ENCODE assay signal across 19 mouse cellular contexts in genomic region chr5:73061506-73062155, GRCm38 (mm10). TPM values are rescaled to one million over a fixed set of nuclear protein-coding genes. Genes with fewer than 3 reads are reported as not detected.
DNase-seq lines count a peak whose midpoint lies in the region; ATAC-seq lines count a peak whose summit lies in the region.
"Had no signal": no experiment of that assay in that cellular context is flagged by ENCODE, and none has a peak within 500 bp of the region (broad histone marks: within the 10 kb centered on the region; RNA-seq: fewer than 3 reads in every experiment).

No protein-coding gene starts in this region.

- H3K36me3 ChIP-seq in hindbrain, embryonic 13.5 days = peaks cover 42% of the 10 kb centered on the region
- no peaks in the 10 kb centered on the region for H3K36me3 ChIP-seq in hindbrain, embryonic 11.5 days (ENCODE audit: control insufficient read depth, insufficient read depth, low read length)
- peaks cover 13% of the 10 kb centered on the region for H3K36me3 ChIP-seq in forebrain, embryonic 16.5 days (ENCODE audit: control insufficient read depth, insufficient read depth)
- peaks cover 25% of the 10 kb centered on the region for H3K36me3 ChIP-seq in neural tube, embryonic 14.5 days (ENCODE audit: control insufficient read depth, insufficient read depth, low read length)

- H3K9me3 ChIP-seq in hindbrain, embryonic 13.5 days = no peaks in the 10 kb centered on the region
- H3K9me3 ChIP-seq in hindbrain, embryonic 11.5 days (ENCODE audit: control insufficient read depth, low read length) = no peaks in the 10 kb centered on the region
- H3K9me3 ChIP-seq in forebrain, embryonic 16.5 days (ENCODE audit: control insufficient read depth, low read length) = no peaks in the 10 kb centered on the region
- H3K9me3 ChIP-seq in neural tube, embryonic 14.5 days (ENCODE audit: control insufficient read depth, low read length) = no peaks in the 10 kb centered on the region
- H3K9me3 ChIP-seq: limb, embryonic 10.5 days; liver, embryonic 13.5 days; neural tube, embryonic 12.5 days; stomach, embryonic 15.5 days had no signal

- no peaks in the 10 kb centered on the region for H3K27me3 ChIP-seq in hindbrain, embryonic 13.5 days
- no peaks in the 10 kb centered on the region for H3K27me3 ChIP-seq in hindbrain, embryonic 11.5 days (ENCODE audit: control insufficient read depth, insufficient read depth, low read length)
- H3K27me3 ChIP-seq in forebrain, embryonic 16.5 days (replicated peaks; ENCODE audit: control insufficient read depth, insufficient read depth, low read length) = no peaks in the 10 kb centered on the region
- H3K27me3 ChIP-seq in neural tube, embryonic 14.5 days (ENCODE audit: control insufficient read depth, insufficient read depth, low read length) = no peaks in the 10 kb centered on the region
- H3K27me3 ChIP-seq: liver, embryonic 13.5 days; neural tube, embryonic 12.5 days; stomach, embryonic 15.5 days had no signal

- ATAC-seq in hindbrain, embryonic 13.5 days (ENCODE audit: low FRiP score) = no peak; the same call in 1 of the 2 replicates
- ATAC-seq in hindbrain, embryonic 11.5 days (ENCODE audit: low FRiP score) = no peak
- peak; percentile 83 for ATAC-seq in forebrain, embryonic 16.5 days
- ATAC-seq in neural tube, embryonic 14.5 days (ENCODE audit: low read depth) = peak; percentile 56
- ATAC-seq: lung, postnatal 0 days had no signal

- no peak for DNase-seq in hindbrain, embryonic 11.5 days (ENCODE audit: low spot score)
- DNase-seq in retina, embryonic 14.5 days (ENCODE audit: low spot score) = peak; percentile 12
- no peak for DNase-seq in retina, postnatal 1 day
- no peak for DNase-seq in embryo, embryonic 9.5 days (ENCODE audit: extremely low spot score)
- DNase-seq in urinary bladder, postnatal 36 days (ENCODE audit: low spot score in 2 of 2) = no peak
- DNase-seq: cerebellum, adult 18-20 months; embryo, embryonic 11 days; heart, postnatal 36 days; kidney, adult 18-20 months; kidney, postnatal 36 days; liver, embryonic 13.5 days; thymus, postnatal 14 days had no signal

- H3K27ac ChIP-seq in hindbrain, embryonic 13.5 days = peak overlapping the region; percentile 66
- H3K27ac ChIP-seq in hindbrain, embryonic 11.5 days (ENCODE audit: low read depth, low read length) = no peak overlapping the region
- H3K27ac ChIP-seq in forebrain, embryonic 16.5 days (ENCODE audit: low read length) = no peak overlapping the region
- no peak overlapping the region for H3K27ac ChIP-seq in neural tube, embryonic 14.5 days (ENCODE audit: low read depth, low read length)
- H3K27ac ChIP-seq: limb, embryonic 10.5 days; liver, embryonic 13.5 days; neural tube, embryonic 12.5 days; stomach, embryonic 15.5 days had no signal

- WGBS in hindbrain, embryonic 13.5 days = 51% methylated on average over 11 of the region's 11 CpGs
- 74% methylated on average over 11 of the region's 11 CpGs for WGBS in hindbrain, embryonic 11.5 days
- 8% methylated on average over 11 of the region's 11 CpGs for WGBS in forebrain, embryonic 16.5 days
- WGBS in neural tube, embryonic 14.5 days = 40% methylated on average over 11 of the region's 11 CpGs

- no peak overlapping the region for H3K9ac ChIP-seq in hindbrain, embryonic 13.5 days
- H3K9ac ChIP-seq in hindbrain, embryonic 11.5 days (ENCODE audit: low read depth, low read length) = no peak overlapping the region
- H3K9ac ChIP-seq in forebrain, embryonic 16.5 days (replicated peaks; ENCODE audit: low read depth, low read length) = no peak overlapping the region
- no peak overlapping the region for H3K9ac ChIP-seq in neural tube, embryonic 14.5 days (replicated peaks; ENCODE audit: low read depth, low read length)
- H3K9ac ChIP-seq: liver, embryonic 13.5 days; neural tube, embryonic 12.5 days; stomach, embryonic 15.5 days had no signal

- no peak overlapping the region for H3K4me3 ChIP-seq in hindbrain, embryonic 13.5 days
- H3K4me3 ChIP-seq in hindbrain, embryonic 11.5 days (ENCODE audit: low read depth, low read length) = no peak overlapping the region
- H3K4me3 ChIP-seq in forebrain, embryonic 16.5 days (replicated peaks; ENCODE audit: low read length) = no peak overlapping the region
- no peak overlapping the region for H3K4me3 ChIP-seq in neural tube, embryonic 14.5 days (ENCODE audit: low read depth, low read length)
- H3K4me3 ChIP-seq: limb, embryonic 10.5 days; liver, embryonic 13.5 days; neural tube, embryonic 12.5 days; stomach, embryonic 15.5 days had no signal

- H3K4me2 ChIP-seq in hindbrain, embryonic 13.5 days = no peak overlapping the region
- no peak overlapping the region for H3K4me2 ChIP-seq in hindbrain, embryonic 11.5 days (replicated peaks; ENCODE audit: low read depth, low read length)
- H3K4me2 ChIP-seq in forebrain, embryonic 16.5 days (ENCODE audit: low read length) = no peak overlapping the region
- no peak overlapping the region for H3K4me2 ChIP-seq in neural tube, embryonic 14.5 days (ENCODE audit: low read depth, low read length)
- H3K4me2 ChIP-seq: liver, embryonic 13.5 days; neural tube, embryonic 12.5 days; stomach, embryonic 15.5 days had no signal

- H3K4me1 ChIP-seq in hindbrain, embryonic 13.5 days (replicated peaks) = peaks cover 10% of the 10 kb centered on the region
- no peaks in the 10 kb centered on the region for H3K4me1 ChIP-seq in hindbrain, embryonic 11.5 days (replicated peaks; ENCODE audit: control insufficient read depth, insufficient read depth, low read length)
- H3K4me1 ChIP-seq in forebrain, embryonic 16.5 days (replicated peaks; ENCODE audit: control insufficient read depth, insufficient read depth, low read length) = peaks cover 10% of the 10 kb centered on the region
- H3K4me1 ChIP-seq in neural tube, embryonic 14.5 days (ENCODE audit: control insufficient read depth, insufficient read depth, low read length) = no peaks in the 10 kb centered on the region
- H3K4me1 ChIP-seq: liver, embryonic 13.5 days; neural tube, embryonic 12.5 days; stomach, embryonic 15.5 days had no signal

RNA-seq across cellular contexts. Expression of gene Slc10a4, which starts 54.9 kb away (rescaled TPM):
- polyA plus RNA-seq in hindbrain, embryonic 13.5 days (2015; fragmentation: Nextera tagmentation; extraction: Ambion mirVana) = 30.4 and 36.1 TPM in 2 replicates
- 16.0 and 18.1 TPM in 2 replicates for polyA plus RNA-seq in hindbrain, embryonic 11.5 days (2014; fragmentation: Nextera tagmentation; extraction: Ambion mirVana)
- 17.1 and 29.3 TPM in 2 replicates for polyA plus RNA-seq in forebrain, embryonic 16.5 days (2015; fragmentation: Nextera tagmentation; extraction: Ambion mirVana)
- 31.8 and 40.8 TPM in 2 replicates for polyA plus RNA-seq in neural tube, embryonic 14.5 days (2014; fragmentation: Nextera tagmentation; extraction: Ambion mirVana)

Comparison
In these comparisons a context has a peak if more than half of its experiments do, and no peak if none do; other contexts are left out.
1. ATAC-seq: peak in forebrain, embryonic 16.5 days (single experiment) and neural tube, embryonic 14.5 days (single experiment); none in hindbrain, embryonic 13.5 days (single experiment) and hindbrain, embryonic 11.5 days (single experiment).